Mouse (Mus musculus): ENCODE results near the gene 2700049A03Rik.

The 2700049A03Rik gene

GRCm38 (mm10) chr12:71184396-71184795 is 47.7 kb downstream of the 2700049A03Rik start:
- DNase-seq (ENCODE audit: low read depth), result no peak

GRCm38 (mm10) chr12:71192705-71193104 is 56.1 kb downstream of the 2700049A03Rik start:
- no peak for DNase-seq (ENCODE audit: low read depth)

- DNase-seq (ENCODE audit: low read depth), result peak; percentile 24
Observed at GRCm38 (mm10) chr12:71197671-71198070, 61.0 kb downstream of the 2700049A03Rik start.

GRCm38 (mm10) chr12:71201753-71202152 is 65.1 kb downstream of the 2700049A03Rik start:
- DNase-seq (ENCODE audit: low read depth), result no peak

GRCm38 (mm10) chr12:71204303-71204702 is 67.7 kb downstream of the 2700049A03Rik start:
- no peak for DNase-seq (ENCODE audit: low read depth)

GRCm38 (mm10) chr12:71217191-71217590 is 80.5 kb downstream of the 2700049A03Rik start:
- DNase-seq (ENCODE audit: low read depth), result no peak

GRCm38 (mm10) chr12:71217866-71218522 is 81.3 kb downstream of the 2700049A03Rik start:
- peak; percentile 49 for DNase-seq (ENCODE audit: low read depth)

- no peak for DNase-seq (ENCODE audit: low read depth)
Observed at GRCm38 (mm10) chr12:71222761-71223160, 86.1 kb downstream of the 2700049A03Rik start.

- no peak for DNase-seq (ENCODE audit: low read depth)
Observed at GRCm38 (mm10) chr12:71227769-71228168, 91.1 kb downstream of the 2700049A03Rik start.

GRCm38 (mm10) chr12:71228925-71229649 is 92.4 kb downstream of the 2700049A03Rik start:
- DNase-seq (ENCODE audit: low read depth), result no peak

- no peak for DNase-seq (ENCODE audit: low read depth)
Observed at GRCm38 (mm10) chr12:71231561-71231960, 94.9 kb downstream of the 2700049A03Rik start.

- DNase-seq (ENCODE audit: low read depth), result no peak
Observed at GRCm38 (mm10) chr12:71233426-71233825, 96.8 kb downstream of the 2700049A03Rik start.

GRCm38 (mm10) chr12:71237074-71237473 is 100.4 kb downstream of the 2700049A03Rik start:
- no peak for DNase-seq (ENCODE audit: low read depth)

GRCm38 (mm10) chr12:71242791-71243190 is 106.1 kb downstream of the 2700049A03Rik start:
- DNase-seq (ENCODE audit: low read depth), result no peak

- DNase-seq (ENCODE audit: low read depth), result no peak
Observed at GRCm38 (mm10) chr12:71244766-71245390, 108.2 kb downstream of the 2700049A03Rik start.

GRCm38 (mm10) chr12:71247191-71247590 is 110.5 kb downstream of the 2700049A03Rik start:
- no peak for DNase-seq (ENCODE audit: low read depth)

GRCm38 (mm10) chr12:71249348-71249747 is 112.7 kb downstream of the 2700049A03Rik start:
- DNase-seq (ENCODE audit: low read depth), result no peak

- no peak for DNase-seq (ENCODE audit: low read depth)
Observed at GRCm38 (mm10) chr12:71252509-71253167, 116.0 kb downstream of the 2700049A03Rik start.

GRCm38 (mm10) chr12:71254779-71255178 is 118.1 kb downstream of the 2700049A03Rik start:
- DNase-seq (ENCODE audit: low read depth), result no peak

- DNase-seq (ENCODE audit: low read depth), result peak; percentile 40
Observed at GRCm38 (mm10) chr12:71258196-71258920, 121.7 kb downstream of the 2700049A03Rik start.

- DNase-seq (ENCODE audit: low read depth), result no peak
Observed at GRCm38 (mm10) chr12:71264211-71264610, 127.6 kb downstream of the 2700049A03Rik start.

- DNase-seq (ENCODE audit: low read depth), result no peak
Observed at GRCm38 (mm10) chr12:71269367-71269766, 132.7 kb downstream of the 2700049A03Rik start.
